Mouse (Mus musculus): ENCODE measurements around the gene Pkn1.
A peak's percentile ranks its signal among the peaks of the same experiment; 100 is the strongest.

Gene Pkn1

GRCm38 (mm10) chr8:83698661-83699453 lies at the start of gene Pkn1:
Gene Pkn1, minus strand, starts transcription at chr8:83699179.
- peak in 1 of 2 experiments; percentile 56 for DNase-seq (ENCODE audit: low spot score in 2 of 2)

GRCm38 (mm10) chr8:83748708-83749107 lies 49.7 kb upstream of the Pkn1 start:
- DNase-seq (ENCODE audit: low spot score in 2 of 2), result no peak

- DNase-seq (ENCODE audit: low spot score in 2 of 2), result peak; percentile 39 to 41
Observed at GRCm38 (mm10) chr8:83747661-83748346, 48.8 kb upstream of the Pkn1 start.

- DNase-seq (ENCODE audit: low spot score in 2 of 2), result no peak
Observed at GRCm38 (mm10) chr8:83744070-83744469, 45.1 kb upstream of the Pkn1 start.

GRCm38 (mm10) chr8:83742968-83743367 lies 44.0 kb upstream of the Pkn1 start:
- no peak for DNase-seq (ENCODE audit: low spot score in 2 of 2)

- no peak for DNase-seq (ENCODE audit: low spot score in 2 of 2)
Observed at GRCm38 (mm10) chr8:83741849-83742655, 43.1 kb upstream of the Pkn1 start.

GRCm38 (mm10) chr8:83740976-83741741 lies 42.2 kb upstream of the Pkn1 start, which contains the start of gene Adgre5:
Gene Adgre5, minus strand, starts transcription at chr8:83741326.
- no peak for DNase-seq (ENCODE audit: low spot score in 2 of 2)

- DNase-seq (ENCODE audit: low spot score in 2 of 2), result no peak
Observed at GRCm38 (mm10) chr8:83740586-83740975, 41.6 kb upstream of the Pkn1 start.

GRCm38 (mm10) chr8:83739711-83740468 lies 40.9 kb upstream of the Pkn1 start:
- DNase-seq (ENCODE audit: low spot score in 2 of 2), result no peak

- DNase-seq (ENCODE audit: low spot score in 2 of 2), result no peak
Observed at GRCm38 (mm10) chr8:83738949-83739710, 40.2 kb upstream of the Pkn1 start.

- DNase-seq (ENCODE audit: low spot score in 2 of 2), result no peak
Observed at GRCm38 (mm10) chr8:83737852-83738562, 39.0 kb upstream of the Pkn1 start.

- no peak for DNase-seq (ENCODE audit: low spot score in 2 of 2)
Observed at GRCm38 (mm10) chr8:83737346-83737745, 38.4 kb upstream of the Pkn1 start.

GRCm38 (mm10) chr8:83736681-83737080 lies 37.7 kb upstream of the Pkn1 start:
- no peak for DNase-seq (ENCODE audit: low spot score in 2 of 2)

GRCm38 (mm10) chr8:83732919-83733318 lies 33.9 kb upstream of the Pkn1 start:
- no peak for DNase-seq (ENCODE audit: low spot score in 2 of 2)

- no peak for DNase-seq (ENCODE audit: low spot score in 2 of 2)
Observed at GRCm38 (mm10) chr8:83731906-83732305, 32.9 kb upstream of the Pkn1 start.

- DNase-seq (ENCODE audit: low spot score in 2 of 2), result no peak
Observed at GRCm38 (mm10) chr8:83729009-83729807, 30.2 kb upstream of the Pkn1 start.

GRCm38 (mm10) chr8:83725521-83726102 lies 26.6 kb upstream of the Pkn1 start:
- DNase-seq (ENCODE audit: low spot score in 2 of 2), result no peak

Measured in frontal cortex, postnatal 36 days (tissue).